Mouse (Mus musculus) heart, adult 2 months (tissue): ENCODE measurements at regions not wholly inside any gene's neighbourhood (a gene's known extent, or its start where the extent isn't known, plus 50 kb on each side); places are given as distances from the start of the nearest gene placed in this dataset.

ENCODE experiments used
- DNase-seq, 2 experiments: peaks; one replicate each; pipeline ENCODE4 v3.0.0; 2021
- H3K27ac ChIP-seq: fragments of 200-600 bp; 2 replicates; pipeline ENCODE4 v1.8.1; 2022
- H3K27me3 ChIP-seq: fragments of 200-500 bp; 2 replicates; pipeline ENCODE4 v1.6.1; 2012; ENCODE audit warnings: mild to moderate bottlenecking, low read length, inconsistent platforms, mixed read lengths; ENCODE audit not compliant: control insufficient read depth, insufficient read depth
- H3K36me3 ChIP-seq: fragments of 200-500 bp; 2 replicates; pipeline ENCODE4 v1.6.1; 2012; ENCODE audit warnings: low read length, inconsistent platforms; ENCODE audit not compliant: control insufficient read depth, insufficient read depth
- H3K4me1 ChIP-seq: fragments of 200-500 bp; 2 replicates; pipeline ENCODE4 v1.6.1; 2011; ENCODE audit warnings: low read length; ENCODE audit not compliant: control insufficient read depth, insufficient read depth
- H3K4me3 ChIP-seq: fragments of 200-600 bp; 2 replicates; pipeline ENCODE4 v1.8.1; 2022
- H3K79me2 ChIP-seq: fragments of 200-500 bp; replicated peaks from 2 replicates; pipeline ENCODE4 v1.6.1; 2012; ENCODE audit warnings: mild to moderate bottlenecking, inconsistent platforms, low read length, moderate library complexity, mixed read lengths; ENCODE audit not compliant: control insufficient read depth, insufficient read depth
- H3K9ac ChIP-seq: fragments of 200-500 bp; 2 replicates; pipeline ENCODE4 v1.6.1; 2012; ENCODE audit warnings: low read depth, mild to moderate bottlenecking, control low read depth, inconsistent platforms, low read length, mixed read lengths
- CTCF ChIP-seq: fragments of 200-600 bp; IDR thresholded peaks from 2 replicates; pipeline ENCODE4 v1.8.1; 2022; ENCODE audit warnings: antibody characterized with exemption, mild to moderate bottlenecking, moderate library complexity
- EP300 ChIP-seq: fragments of 200-500 bp; IDR thresholded peaks from 2 replicates; pipeline ENCODE4 v1.6.1; 2011; ENCODE audit warnings: low read depth, low read length, control low read depth; ENCODE audit not compliant: insufficient read depth
- POLR2A ChIP-seq: fragments of 200-500 bp; IDR thresholded peaks from 2 replicates; pipeline ENCODE4 v1.6.1; 2011; ENCODE audit warnings: mild to moderate bottlenecking, low read depth, low read length, control low read depth; ENCODE audit not compliant: insufficient read depth
- WGBS: fragments of 180-500 bp; shearing (Covaris S2); methylation state at CpG from one replicate; pipeline ENCODE4 v1.1.7; 2018; 5-methylcytosine and 5-hydroxymethylcytosine counted together
- intact Hi-C: fragments of 180-260 bp; cut with DNase I; formaldehyde crosslinking; loops from one replicate; pipeline ENCODE4 v1.15.1; 2025

- Histone ChIP-seq H3K36me3 (no peaks in the 10 kb centered on the region), H3K4me3 (no peak overlapping the region), H3K9ac (no peak overlapping the region), H3K79me2 (no peaks in the 10 kb centered on the region), H3K4me1 (no peaks in the 10 kb centered on the region), H3K27ac (no peak overlapping the region), H3K27me3 (no peaks in the 10 kb centered on the region)
- intact Hi-C loops = loop anchor here (5.0 kb wide), 1 partner anchor 1018 kb away; no protein-coding TSS in a partner anchor
- TF ChIP-seq POLR2A (no peak), EP300 (no peak), CTCF (peak; percentile 65)
- 11% methylated on average over 1 of the region's 1 CpGs for WGBS
- no peak for DNase-seq
Observed at GRCm38 (mm10) chr13:117334125-117334524, 113.2 kb upstream of the Gm17509 start.

- Histone ChIP-seq H3K4me3 (no peak overlapping the region), H3K27me3 (no peaks in the 10 kb centered on the region), H3K27ac (no peak overlapping the region), H3K9ac (no peak overlapping the region), H3K4me1 (no peaks in the 10 kb centered on the region), H3K36me3 (no peaks in the 10 kb centered on the region), H3K79me2 (no peaks in the 10 kb centered on the region)
- TF ChIP-seq POLR2A (no peak), EP300 (no peak), CTCF (no peak)
- WGBS = 89% methylated on average over 5 of the region's 5 CpGs
- no peak for DNase-seq
- intact Hi-C loops = loop anchor here (5.0 kb wide), 1 partner anchor 1018 kb away; no protein-coding TSS in a partner anchor
Observed at GRCm38 (mm10) chr13:117334539-117334938, 113.7 kb upstream of the Gm17509 start.

- no peak overlapping the region for H3K9ac ChIP-seq
- no peaks in the 10 kb centered on the region for H3K79me2 ChIP-seq
- no peak for DNase-seq
- intact Hi-C loops = no loop called here
- 47% methylated on average over 4 of the region's 4 CpGs for WGBS
- H3K36me3 ChIP-seq = no peaks in the 10 kb centered on the region
- H3K27ac ChIP-seq = no peak overlapping the region
- TF ChIP-seq CTCF (no peak), EP300 (no peak), POLR2A (no peak)
- no peak overlapping the region for H3K4me3 ChIP-seq
- H3K4me1 ChIP-seq = no peaks in the 10 kb centered on the region
- H3K27me3 ChIP-seq = no peaks in the 10 kb centered on the region
Observed at GRCm38 (mm10) chr13:117381086-117381595, 160.3 kb upstream of the Gm17509 start.

GRCm38 (mm10) chr13:117383480-117384137, 162.7 kb upstream of the Gm17509 start:
- 44% methylated on average over 12 of the region's 12 CpGs for WGBS
- H3K36me3 ChIP-seq = no peaks in the 10 kb centered on the region
- H3K27me3 ChIP-seq = no peaks in the 10 kb centered on the region
- H3K27ac ChIP-seq = no peak overlapping the region
- DNase-seq = no peak
- no peaks in the 10 kb centered on the region for H3K4me1 ChIP-seq
- TF ChIP-seq POLR2A (no peak), CTCF (no peak), EP300 (no peak)
- H3K4me3 ChIP-seq = no peak overlapping the region
- no peaks in the 10 kb centered on the region for H3K79me2 ChIP-seq
- intact Hi-C loops = no loop called here
- H3K9ac ChIP-seq = no peak overlapping the region

- H3K9ac ChIP-seq = no peak overlapping the region
- no peak overlapping the region for H3K27ac ChIP-seq
- H3K27me3 ChIP-seq = no peaks in the 10 kb centered on the region
- no peaks in the 10 kb centered on the region for H3K79me2 ChIP-seq
- DNase-seq = no peak
- TF ChIP-seq POLR2A (no peak), EP300 (no peak), CTCF (no peak)
- intact Hi-C loops = no loop called here
- H3K4me1 ChIP-seq = no peaks in the 10 kb centered on the region
- no peak overlapping the region for H3K4me3 ChIP-seq
- H3K36me3 ChIP-seq = no peaks in the 10 kb centered on the region
Observed at GRCm38 (mm10) chr13:117390287-117390686, 169.4 kb upstream of the Gm17509 start.

- no peaks in the 10 kb centered on the region for H3K4me1 ChIP-seq
- TF ChIP-seq POLR2A = no peak
- no peak for TF ChIP-seq CTCF
- TF ChIP-seq EP300 = no peak
- H3K27ac ChIP-seq = no peak overlapping the region
- WGBS = 31% methylated on average over 1 of the region's 1 CpGs
- H3K9ac ChIP-seq = no peak overlapping the region
- no peak overlapping the region for H3K4me3 ChIP-seq
- intact Hi-C loops = no loop called here
- no peak for DNase-seq
- no peaks in the 10 kb centered on the region for H3K27me3 ChIP-seq
- no peaks in the 10 kb centered on the region for H3K79me2 ChIP-seq
- H3K36me3 ChIP-seq = no peaks in the 10 kb centered on the region
Observed at GRCm38 (mm10) chr13:117393488-117393887, 172.6 kb upstream of the Gm17509 start.
